Mouse (Mus musculus) CD4-positive helper T cell, adult 2 months (primary cell): ENCODE data around the gene Egfl7.

Source experiments
- DNase-seq: peaks from one replicate; pipeline ENCODE4 v3.0.0-alpha.2; 2012; ENCODE audit warnings: low read depth, missing footprints, low spot score

The Egfl7 gene

DNA sequence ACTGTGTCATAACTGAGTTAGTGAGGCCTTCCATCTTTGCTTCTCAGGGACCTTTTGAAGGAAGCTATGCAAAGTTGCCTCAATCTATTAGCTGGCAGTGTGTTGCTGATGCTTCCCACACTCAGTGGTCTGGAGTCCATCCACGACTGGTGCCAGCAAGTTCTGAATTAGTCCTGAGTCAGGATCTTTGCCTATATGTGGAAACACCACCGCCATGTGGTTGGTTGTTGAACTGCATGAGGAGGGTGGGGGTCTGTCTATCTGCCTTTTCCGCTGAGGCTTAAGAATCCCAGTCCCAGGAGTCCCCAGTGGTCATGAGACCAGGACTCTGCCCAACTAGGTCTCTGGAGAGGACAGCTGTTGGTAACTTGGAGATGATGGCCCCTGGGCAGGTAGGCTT is 9.8 kb upstream of the Egfl7 start:
- peak; percentile 41 for DNase-seq

DNA sequence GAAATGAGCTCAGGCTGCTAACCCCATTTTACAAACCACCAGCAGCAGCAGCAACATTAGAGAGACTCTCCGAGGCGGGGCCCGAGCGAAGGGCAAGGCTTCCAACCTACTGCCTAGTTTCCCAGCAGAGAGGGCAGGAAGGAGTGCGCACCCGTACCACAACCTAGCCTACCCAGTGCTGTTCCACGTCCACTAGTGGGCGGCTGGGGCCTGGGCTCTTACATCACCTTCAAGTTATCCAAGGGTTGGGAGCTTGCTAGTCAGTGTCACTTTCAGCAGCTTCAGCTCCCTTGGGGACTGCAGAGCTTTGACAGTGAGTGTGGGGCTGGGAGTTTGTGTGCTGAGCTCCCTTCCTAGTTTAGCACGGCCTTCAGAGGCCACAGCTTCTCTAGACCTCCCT is 8.4 kb upstream of the Egfl7 start:
- DNase-seq = no peak

DNA sequence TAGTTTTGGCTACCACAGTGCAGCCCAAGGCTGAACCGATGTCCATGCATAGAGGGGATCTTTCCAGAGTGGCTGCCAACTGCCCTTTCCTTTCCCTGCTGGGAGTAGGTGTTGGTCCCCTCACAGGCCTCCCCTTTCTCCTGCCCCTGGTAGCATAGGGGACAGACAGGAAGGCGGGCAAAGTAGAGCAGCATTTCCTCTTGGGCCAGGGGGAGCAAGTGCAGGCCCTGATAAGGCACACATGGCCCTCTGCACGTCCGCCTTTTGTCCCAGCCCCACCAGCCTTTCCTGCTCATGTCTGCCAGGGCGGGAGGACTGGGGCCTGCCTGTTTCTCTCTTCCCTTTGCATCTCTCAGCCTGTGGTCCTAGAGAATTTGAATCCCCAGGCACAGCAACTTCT is 8.0 kb upstream of the Egfl7 start:
- DNase-seq = no peak

DNA sequence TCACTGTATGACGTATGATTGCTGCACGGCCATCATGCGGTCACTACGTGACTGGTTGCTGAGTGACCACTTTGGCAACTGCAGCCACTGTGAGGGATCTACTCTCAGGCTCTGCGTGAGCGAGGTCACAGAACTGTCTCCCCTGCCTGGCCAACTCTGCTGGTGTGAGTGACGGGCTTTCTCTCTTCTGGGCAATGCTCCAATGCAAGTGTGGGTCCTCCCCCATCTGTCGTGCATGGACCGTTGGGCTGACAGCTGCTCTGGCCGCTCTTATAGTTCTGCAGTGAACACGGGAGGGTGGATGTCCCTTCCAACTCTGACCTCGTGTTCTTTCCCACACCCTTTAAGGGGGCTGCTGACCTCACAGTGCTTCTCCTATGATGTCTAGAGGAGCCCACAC is 6.4 kb upstream of the Egfl7 start:
- DNase-seq = no peak

DNA sequence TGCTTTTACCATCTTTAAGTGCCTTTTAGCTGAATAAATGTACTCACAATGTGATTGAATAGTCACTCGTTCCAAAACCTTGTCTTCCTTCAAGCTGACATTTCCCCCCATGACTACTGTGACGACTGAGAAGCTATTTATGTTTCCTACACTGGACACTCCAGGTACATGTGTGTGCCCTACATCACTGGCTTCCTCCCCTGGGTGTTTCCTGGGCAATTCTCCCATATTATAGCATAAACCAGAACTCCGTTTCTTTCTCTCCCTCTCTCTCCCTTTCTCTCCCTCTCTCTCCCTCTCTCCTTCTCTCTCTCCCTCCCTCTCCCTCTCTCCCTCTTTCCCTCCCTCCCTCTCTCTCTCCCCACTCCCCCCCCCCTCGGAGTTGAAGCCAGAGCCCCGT is 6.0 kb upstream of the Egfl7 start:
- no peak for DNase-seq

DNA sequence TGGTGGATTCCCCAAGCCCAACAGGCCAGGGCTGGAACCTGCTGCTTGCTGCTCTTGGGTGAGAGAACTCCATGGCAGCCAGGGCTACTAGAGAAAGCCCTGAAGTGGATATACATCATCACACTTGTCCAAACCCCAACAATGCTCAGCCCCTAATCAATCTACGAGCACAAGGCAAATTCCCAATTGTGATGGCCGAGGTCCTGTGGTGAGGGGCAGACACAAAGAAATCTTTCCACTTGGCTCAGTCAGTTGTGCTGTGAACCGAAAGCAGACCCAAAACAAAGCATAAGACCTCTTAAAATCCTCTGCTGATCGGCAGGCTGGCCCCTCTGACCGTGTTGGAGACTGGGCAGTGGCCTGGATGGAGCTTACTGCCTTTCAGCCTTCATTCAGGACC is 5.0 kb upstream of the Egfl7 start:
- DNase-seq = no peak

DNA sequence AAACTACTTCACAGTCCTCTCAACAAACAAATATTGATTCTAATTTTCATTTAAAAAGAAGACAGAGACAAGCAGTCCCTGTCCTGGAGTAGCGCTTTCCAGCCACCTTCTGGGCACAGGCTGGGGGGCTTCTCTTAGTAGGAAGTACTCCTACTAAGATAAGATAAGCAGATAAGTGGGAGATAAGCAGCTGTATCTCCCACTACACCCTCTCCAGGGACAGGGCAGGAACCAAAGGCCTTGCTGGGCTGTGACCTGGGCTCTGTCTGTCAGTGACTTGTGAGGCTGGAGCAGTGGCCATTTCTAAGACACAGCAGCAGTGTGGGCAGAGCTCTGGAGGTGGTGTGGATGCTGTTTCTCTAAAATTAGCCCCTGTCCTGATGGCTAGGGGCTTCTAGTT is 4.4 kb upstream of the Egfl7 start:
- no peak for DNase-seq

DNA sequence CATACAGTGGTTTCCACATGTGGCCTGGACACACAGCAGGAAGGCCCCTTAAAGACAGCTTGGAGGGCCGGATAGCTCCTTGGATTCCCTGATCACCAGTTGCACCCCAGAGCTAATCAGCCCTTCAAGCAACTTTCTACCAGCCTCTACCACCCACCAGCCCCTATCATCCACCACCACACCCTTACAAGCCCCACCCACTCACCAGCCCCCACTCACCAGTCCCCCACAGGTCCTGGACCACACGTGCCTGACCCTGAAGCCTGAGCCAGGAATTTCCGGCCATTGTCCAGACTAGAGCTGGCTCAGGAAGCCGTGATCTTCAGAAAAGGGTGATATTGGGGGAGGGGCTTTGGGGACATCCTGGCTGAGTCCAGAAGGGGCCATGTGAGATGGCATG is 3.9 kb upstream of the Egfl7 start:
- DNase-seq = no peak

DNA sequence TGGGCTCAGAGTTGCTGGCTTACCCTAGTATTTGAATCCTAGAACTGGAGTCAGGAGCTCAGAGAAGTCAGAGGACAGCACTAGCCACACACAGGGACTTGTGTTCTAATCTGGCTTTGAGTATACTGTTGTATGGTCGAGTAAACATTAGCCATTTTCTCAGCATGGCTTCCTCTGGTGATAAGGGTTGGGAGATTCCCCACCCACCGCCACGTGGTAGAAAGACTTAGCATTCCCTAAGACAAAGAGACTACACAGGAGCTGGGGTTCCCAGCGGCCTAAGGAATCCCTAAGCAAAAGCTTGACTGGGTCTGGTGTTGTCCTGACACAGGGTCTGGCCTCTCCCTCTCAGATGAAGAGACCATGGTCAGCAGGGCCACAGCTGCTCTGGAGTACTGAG is 3.4 kb upstream of the Egfl7 start:
- no peak for DNase-seq

DNA sequence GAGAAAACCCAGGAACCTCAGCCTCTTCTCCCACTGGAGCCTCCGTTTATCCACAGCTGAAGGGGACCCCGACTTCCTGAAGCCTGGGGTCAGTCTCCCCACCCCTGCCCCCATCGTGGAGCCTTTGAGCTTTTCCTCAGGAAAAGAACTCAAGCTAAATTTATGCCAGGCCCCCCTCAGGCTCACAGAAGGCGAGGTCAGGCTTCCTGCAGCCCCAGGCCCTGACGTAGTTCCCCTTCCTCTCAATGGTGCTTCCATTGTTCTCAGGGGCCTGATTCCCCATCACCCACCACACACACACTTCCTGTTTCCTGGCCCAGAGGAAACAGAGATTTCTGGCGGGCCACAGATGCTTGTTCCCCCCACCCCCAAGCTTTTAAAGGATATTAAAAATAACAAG is 1.4 kb upstream of the Egfl7 start:
- DNase-seq = no peak

DNA sequence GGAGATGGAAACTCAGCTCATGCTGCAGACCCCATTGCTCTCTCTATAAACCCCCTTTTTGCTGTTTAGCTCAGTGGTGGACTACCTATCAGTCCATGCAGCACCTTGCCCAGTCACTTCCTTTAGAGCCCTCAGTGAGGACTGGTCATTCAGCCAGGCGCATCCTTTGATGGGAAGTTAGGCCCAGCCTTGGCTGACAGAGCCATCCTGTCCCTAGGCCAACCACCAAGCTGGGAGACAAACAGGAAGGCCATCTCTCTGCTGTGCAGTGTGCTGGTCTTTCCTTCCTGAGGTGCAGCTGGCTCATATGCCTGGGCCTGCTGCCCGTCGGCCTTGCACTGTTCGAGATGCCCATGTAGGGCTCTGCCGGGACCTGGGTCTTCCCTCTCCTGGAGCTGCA is 937 bp downstream of the Egfl7 start:
- DNase-seq = no peak

DNA sequence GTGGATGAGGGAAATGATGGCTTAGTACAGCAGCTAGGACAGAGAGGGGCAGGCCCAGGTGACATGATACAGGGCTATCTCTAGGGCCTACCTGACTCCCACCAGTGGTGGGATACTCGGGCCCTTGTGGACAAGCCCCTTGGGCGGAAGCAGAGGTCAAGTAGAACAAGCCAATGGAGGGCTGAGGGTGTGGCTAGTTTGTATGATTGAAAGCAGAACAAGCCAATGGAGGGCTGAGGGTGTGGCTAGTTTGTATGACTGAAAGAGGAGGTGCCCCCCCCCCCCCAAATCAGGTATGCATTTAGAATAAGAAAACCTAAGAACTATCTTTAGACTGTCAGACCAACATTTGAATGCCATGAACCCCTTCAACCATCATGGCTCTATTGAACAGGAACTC is 2.4 kb downstream of the Egfl7 start:
- DNase-seq = no peak

DNA sequence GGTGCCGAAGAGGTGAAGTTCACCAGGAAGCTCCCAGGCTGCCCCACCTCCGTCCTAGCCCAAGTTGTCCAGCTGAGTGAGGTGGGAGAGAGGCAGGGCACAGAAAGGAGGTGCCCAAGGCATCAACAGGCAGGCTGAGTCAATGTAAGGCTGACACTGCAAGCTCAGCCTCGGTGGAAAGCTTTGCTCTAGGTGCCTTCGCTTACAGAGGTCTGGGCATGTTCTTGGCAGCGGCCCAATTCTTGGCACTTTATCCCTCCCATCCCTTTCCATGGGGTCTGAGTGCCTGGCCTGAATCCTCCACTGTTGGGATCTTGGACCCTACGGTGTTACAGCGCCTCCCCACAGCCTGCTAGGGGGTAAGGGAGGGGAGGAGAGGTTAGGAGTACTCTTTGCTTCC is 2.9 kb downstream of the Egfl7 start:
- no peak for DNase-seq

DNA sequence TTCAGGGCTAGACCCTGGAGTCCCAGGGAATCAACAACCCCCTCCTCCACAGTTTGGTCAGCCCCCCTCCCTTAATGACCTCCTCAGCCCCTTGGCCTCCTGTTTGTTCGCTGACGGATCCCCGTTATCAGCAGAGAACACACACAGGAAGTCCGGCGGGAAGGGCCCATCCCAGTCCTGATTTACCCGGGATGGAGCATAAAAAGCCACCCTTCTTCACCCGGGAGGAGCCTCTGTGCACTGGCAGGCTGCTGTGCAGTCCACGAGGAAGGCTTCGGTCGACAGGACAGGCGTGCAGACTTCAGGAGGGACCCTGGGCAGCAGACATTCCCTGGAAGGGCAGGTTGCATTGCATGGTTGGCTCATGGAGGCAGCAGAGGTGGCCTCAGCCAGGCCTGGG is 3.8 kb downstream of the Egfl7 start:
- DNase-seq = no peak

DNA sequence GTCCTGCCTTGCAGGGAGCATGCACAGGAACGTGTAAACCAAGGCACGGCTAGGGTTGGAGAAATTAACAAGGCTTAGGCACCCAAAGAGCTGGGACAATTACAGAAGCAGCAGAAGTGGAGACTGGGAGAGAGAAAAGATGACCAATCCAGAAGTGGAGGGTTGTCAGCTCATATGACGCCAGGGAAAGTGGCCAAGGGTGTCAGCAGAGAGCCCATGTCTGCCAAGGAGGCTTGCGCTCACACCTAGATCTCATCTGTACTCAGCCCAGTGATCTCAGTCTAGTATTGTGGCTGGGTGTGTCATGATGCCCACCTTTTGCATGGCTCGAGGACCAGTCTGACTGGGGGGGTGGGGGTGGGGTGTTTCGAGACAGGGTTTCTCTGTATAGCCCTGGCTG is 5.9 kb downstream of the Egfl7 start:
- no peak for DNase-seq

DNA sequence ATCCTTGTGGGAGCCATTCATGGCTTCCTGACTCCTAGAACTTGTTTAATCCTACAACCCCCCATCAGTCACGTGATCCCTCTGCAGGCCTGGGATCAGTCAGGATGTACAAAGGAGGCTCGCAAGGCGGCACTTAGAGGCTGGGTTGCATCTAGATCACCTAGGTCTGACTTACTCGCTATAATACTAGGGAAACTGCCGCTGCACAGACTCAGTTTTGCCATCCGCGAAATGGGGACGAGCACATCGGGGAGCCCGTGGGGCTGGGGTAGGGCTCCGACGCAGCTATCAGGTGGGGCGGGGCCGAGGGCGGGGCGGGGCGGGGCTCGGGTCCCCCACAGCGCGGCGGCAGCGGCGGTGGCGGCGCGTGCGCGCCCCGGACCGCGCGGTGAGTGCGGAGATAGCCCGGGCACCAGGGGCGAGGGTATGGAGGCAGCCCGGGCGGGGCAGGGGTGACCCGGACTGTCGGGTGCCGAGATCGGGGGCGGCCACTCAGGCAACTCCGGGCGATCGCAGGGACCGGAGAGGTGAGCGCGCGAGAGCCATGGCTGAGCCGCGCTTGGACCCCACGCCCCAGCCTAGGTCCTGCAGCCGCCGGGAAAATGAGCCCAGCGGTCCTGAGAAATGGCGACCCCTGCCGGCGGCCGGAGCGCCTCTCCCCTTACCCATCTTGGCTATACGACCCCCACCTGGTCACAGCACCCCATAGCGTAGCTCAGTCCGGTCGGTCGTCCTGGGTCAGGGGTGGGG is 6.7 kb downstream of the Egfl7 start, which contains the start of gene Gm20532:
TSS of gene Gm20532 (plus strand) at position 346 of the 750 bp plus-strand sequence.
- DNase-seq = peak; percentile 67

DNA sequence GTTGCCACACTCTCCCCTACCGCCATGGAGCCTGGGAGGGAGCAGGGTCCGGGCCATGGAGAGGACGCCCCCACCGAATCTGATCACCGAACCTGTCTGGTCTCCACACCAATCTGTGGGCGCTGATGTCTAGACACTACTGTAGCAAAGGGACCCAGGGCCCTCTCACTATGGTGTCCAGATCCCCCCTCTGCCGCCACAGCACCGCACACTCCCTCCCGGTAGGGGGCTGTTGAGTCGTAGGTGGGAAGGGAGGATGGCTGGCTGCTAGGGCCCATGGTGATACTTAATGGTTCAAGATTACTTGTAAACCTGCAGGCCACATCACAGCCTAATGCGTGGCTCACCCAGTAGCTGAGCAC is 7.2 kb downstream of the Egfl7 start:
- peak; percentile 30 for DNase-seq

DNA sequence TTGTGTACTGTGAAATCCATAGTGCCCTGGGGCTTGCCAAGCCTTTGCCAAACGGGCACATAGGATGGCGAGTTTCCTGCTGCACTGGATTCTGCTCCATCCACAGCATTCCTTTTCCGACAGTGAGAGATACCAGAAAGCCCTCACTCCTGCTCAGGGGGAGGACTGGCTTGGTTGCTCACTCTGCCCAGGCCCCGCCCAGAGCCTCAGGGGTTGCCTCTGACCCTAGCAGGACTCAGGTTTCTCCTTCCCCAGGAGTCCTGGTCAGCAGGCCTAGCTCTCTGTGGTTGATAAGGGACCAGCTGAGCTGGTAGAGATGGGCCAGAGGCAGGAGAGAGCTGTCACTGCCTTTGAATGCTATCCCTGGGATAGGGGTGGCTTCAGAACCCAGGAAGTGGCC is 8.8 kb downstream of the Egfl7 start:
- no peak for DNase-seq

DNA sequence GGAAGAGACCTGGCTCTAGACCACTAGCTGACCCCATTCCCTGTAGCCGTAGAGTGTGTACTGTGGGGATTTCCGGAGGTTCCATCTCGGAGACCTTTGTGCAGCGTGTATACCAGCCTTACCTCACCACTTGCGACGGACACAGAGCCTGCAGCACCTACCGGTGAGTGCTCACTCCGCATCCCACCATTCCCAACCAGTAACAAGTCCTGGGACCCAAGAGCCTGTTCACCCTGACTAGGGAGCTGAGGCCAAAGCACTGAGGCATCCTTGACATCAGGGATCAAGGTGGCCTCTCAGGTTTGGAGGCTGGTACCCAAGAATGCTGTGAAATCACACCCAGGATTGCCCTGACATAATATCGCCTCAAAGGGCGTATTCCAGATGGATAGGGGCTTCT is 9.5 kb downstream of the Egfl7 start:
- DNase-seq = no peak

DNA sequence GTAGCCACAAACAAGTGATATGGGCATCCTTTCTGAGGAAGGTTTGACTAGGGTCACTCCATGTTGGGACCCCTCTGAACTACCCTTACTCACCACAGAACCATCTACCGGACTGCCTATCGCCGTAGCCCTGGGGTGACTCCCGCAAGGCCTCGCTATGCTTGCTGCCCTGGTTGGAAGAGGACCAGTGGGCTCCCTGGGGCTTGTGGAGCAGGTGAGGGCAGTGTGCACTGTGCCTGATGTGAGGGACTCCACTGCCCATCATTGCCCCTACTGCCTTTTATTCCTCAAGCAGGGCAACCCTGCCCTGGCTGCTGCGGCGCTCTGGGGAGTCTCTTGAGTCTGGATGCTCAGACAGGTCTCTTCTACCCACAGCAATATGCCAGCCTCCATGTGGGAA is 10.5 kb downstream of the Egfl7 start:
- DNase-seq = no peak

DNA sequence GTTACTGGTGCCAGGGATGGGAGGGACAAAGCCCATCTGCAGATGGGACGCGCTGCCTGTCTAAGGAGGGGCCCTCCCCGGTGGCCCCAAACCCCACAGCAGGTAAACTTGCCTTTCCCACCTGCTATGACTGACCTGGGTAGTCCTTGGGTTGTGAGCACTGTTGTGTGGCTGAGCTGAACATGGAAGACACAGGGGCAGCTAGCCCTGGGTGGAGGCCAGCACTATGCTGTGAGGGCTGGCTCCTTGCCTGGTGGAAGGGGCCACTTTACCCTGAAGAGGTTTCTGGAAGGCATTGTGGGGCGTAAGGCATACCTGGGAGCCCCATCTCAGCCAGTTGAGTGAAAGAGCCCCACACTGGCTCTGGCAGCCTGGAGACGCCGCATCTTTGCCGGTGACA is 11.1 kb downstream of the Egfl7 start:
- no peak for DNase-seq

DNA sequence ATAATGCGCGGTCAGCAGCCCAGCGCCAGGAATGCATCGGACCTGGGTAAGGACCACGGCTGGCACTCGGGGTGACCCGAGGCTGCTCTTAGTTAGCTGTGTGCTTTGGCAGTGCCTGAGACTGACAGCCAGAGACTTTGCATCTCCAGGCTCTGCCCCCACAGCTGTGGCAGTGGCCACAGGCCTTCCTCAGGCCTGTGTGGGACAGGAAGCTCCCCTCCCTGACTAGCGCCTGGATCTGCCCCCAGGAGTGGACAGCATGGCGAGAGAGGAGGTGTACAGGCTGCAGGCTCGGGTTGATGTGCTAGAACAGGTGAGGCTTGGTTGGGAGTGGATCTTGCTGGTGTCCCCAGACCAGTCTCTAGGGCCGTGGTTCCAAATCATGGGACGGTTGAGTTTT is 11.6 kb downstream of the Egfl7 start:
- DNase-seq = no peak

DNA sequence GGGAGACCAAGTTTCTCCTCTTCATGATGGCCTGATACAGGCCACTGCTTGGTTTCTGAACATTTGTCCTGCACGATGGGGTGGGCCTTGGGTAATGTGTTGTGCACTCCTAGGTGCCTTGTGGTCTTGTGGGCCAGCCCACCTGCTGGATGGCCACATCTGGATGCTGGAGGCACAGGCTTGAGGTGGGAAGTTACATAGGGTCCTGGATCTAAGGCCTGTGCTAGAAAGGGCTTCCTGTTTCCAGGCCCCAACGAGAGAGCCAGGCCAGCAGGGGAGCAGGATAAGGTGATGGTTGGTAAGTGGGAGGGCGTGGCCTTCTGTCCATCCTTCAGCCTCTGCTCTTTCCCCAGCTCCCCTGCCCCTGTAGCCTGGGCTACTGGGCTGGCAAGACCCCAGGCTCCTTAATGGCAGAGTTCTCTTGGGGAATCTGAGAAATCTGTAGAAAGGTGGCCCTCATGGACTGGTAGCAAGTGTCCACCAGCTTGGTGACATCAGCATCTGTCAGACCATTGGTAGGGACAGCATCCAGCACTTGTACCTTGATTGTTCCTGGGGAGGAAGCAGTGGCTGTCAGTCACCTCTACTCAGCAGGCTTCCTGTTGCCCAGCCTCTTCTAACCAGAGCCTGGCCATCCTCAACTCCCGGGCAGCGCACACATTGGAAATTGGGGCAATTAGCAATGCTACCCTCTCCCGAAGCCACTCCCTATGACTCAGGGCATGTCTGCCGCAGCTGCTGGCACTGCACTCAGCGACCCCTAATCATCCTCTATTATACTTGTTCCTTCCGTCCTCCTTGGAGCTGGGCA is 13.6 kb downstream of the Egfl7 start:
- no peak for DNase-seq

DNA sequence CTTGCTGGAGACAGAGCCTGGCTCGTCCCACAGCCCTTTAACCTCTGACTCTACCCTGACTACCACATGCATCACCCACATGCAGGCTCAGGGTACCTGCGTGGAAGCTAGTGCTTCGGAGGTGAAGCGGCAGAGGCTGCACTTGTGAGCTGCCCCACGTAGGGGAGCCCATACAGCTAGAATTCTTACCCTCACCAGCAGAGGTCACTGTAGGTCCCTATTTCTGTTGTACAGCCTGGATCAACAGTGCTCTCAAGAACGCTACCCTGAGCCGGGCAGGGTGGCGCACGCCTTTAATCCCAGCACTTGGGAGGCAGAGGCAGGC is 14.2 kb downstream of the Egfl7 start:
- DNase-seq = peak; percentile 82
